Mouse (Mus musculus) ES-Bruce4 (cell line): ENCODE results near the gene Cry2.

ENCODE experiments used
- EP300 ChIP-seq: IDR thresholded peaks from 2 replicates; pipeline ENCODE4 v1.6.1; 2011; ENCODE audit warnings: low read depth, low read length; ENCODE audit not compliant: insufficient read depth
- POLR2A ChIP-seq: IDR thresholded peaks from one replicate; pipeline ENCODE4 v1.8.1; 2011; ENCODE audit warnings: low read length; ENCODE audit not compliant: insufficient read depth

- TF ChIP-seq EP300 (no peak), POLR2A (no peak)
Observed at GRCm38 (mm10) chr2:92426426-92426825, 7.4 kb downstream of the Cry2 start.
